Mouse (Mus musculus) CH12.LX (cell line): ENCODE results near the gene Suclg2.

Experiments used
- CTCF ChIP-seq, 2 experiments: IDR thresholded peaks in 1 of 2; conservative IDR thresholded peaks in 1 of 2; 2 replicates each; pipeline ENCODE4 v1.5.1; 2011 to 2012; ENCODE audit warnings: low read depth in 2 of 2, low read length in 2 of 2, improper control_type of control experiment in 1 of 2, inconsistent platforms in 1 of 2, mild to moderate bottlenecking in 1 of 2, moderate library complexity in 1 of 2
- JUN ChIP-seq: IDR thresholded peaks from 2 replicates; pipeline ENCODE4 v1.6.1; 2011; ENCODE audit warnings: low read depth, mild to moderate bottlenecking, low read length, improper control_type of control experiment, moderate library complexity; ENCODE audit not compliant: insufficient read depth
- JUND ChIP-seq: conservative IDR thresholded peaks from 2 replicates; pipeline ENCODE4 v1.6.1; 2011; ENCODE audit warnings: low read depth, low read length, improper control_type of control experiment
- MAFK ChIP-seq: IDR thresholded peaks from 2 replicates; pipeline ENCODE4 v1.6.1; 2011; ENCODE audit warnings: low read length, improper control_type of control experiment; ENCODE audit not compliant: insufficient replicate concordance
- NELFE ChIP-seq: IDR thresholded peaks from 2 replicates; pipeline ENCODE4 v1.6.1; 2011; ENCODE audit warnings: low read depth, low read length, improper control_type of control experiment
- RAD21 ChIP-seq: IDR thresholded peaks from 2 replicates; pipeline ENCODE4 v1.6.1; 2011; ENCODE audit warnings: low read depth, mild to moderate bottlenecking, low read length, improper control_type of control experiment, moderate library complexity
- SIN3A ChIP-seq: IDR thresholded peaks from 2 replicates; pipeline ENCODE4 v1.6.1; 2012; ENCODE audit warnings: low read length, improper control_type of control experiment, inconsistent platforms
- USF1 ChIP-seq: IDR thresholded peaks from 2 replicates; pipeline ENCODE4 v1.6.1; 2014; ENCODE audit warnings: low read depth, mild to moderate bottlenecking, inconsistent platforms, low read length, improper control_type of control experiment
- USF2 ChIP-seq: conservative IDR thresholded peaks from 2 replicates; pipeline ENCODE4 v1.6.1; 2011; ENCODE audit warnings: low read depth, low read length, improper control_type of control experiment
- ZMIZ1 ChIP-seq: IDR thresholded peaks from 2 replicates; pipeline ENCODE4 v1.6.1; 2012; ENCODE audit warnings: low read depth, mild to moderate bottlenecking, inconsistent platforms, low read length, improper control_type of control experiment

- TF ChIP-seq ZMIZ1 (no peak), NELFE (no peak), CTCF (conservative IDR thresholded peaks at IDR 0.05 in 1 of 2, IDR thresholded peaks at IDR 0.05 in 1 of 2; ENCODE audit: low read depth in 2 of 2, low read length in 2 of 2) (no peak), MAFK (no peak), USF2 (no peak), JUN (no peak), JUND (no peak), SIN3A (no peak), USF1 (no peak), RAD21 (no peak)
Measured at GRCm38 (mm10) chr6:95702200-95702599, 16.4 kb downstream of the Suclg2 start.
